Mouse (Mus musculus) midbrain, embryonic 13.5 days (tissue): ENCODE data around the gene March6. TPM values are rescaled to one million over a fixed set of nuclear protein-coding genes. Genes with fewer than 3 reads are reported as not detected.

Experiments
- ATAC-seq: fragments of 200-750 bp; cut with Nextera tagmentation; 2 replicates; pipeline ENCODE4 v1.8.0; 2017; ENCODE audit warnings: mild to moderate bottlenecking, moderate TSS enrichment, moderate library complexity
- H3K27ac ChIP-seq: fragments of 300-500 bp; sonication (generic); 2 replicates; pipeline ENCODE4 v1.5.1; 2015; ENCODE audit warnings: inconsistent platforms, mild to moderate bottlenecking, moderate library complexity
- H3K27me3 ChIP-seq: fragments of 300-500 bp; sonication (generic); 2 replicates; pipeline ENCODE4 v1.6.1; 2015; ENCODE audit warnings: mild to moderate bottlenecking, inconsistent platforms
- H3K36me3 ChIP-seq: fragments of 300-500 bp; sonication (generic); 2 replicates; pipeline ENCODE4 v1.6.1; 2015; ENCODE audit warnings: mild to moderate bottlenecking, inconsistent platforms
- H3K4me1 ChIP-seq: fragments of 300-500 bp; sonication (generic); replicated peaks from 2 replicates; pipeline ENCODE4 v1.6.1; 2015; ENCODE audit warnings: inconsistent platforms
- H3K4me2 ChIP-seq: fragments of 300-500 bp; sonication (generic); replicated peaks from 2 replicates; pipeline ENCODE4 v1.6.1; 2015; ENCODE audit warnings: moderate library complexity, mild to moderate bottlenecking, inconsistent platforms
- H3K4me3 ChIP-seq: fragments of 300-500 bp; sonication (generic); replicated peaks from 2 replicates; pipeline ENCODE4 v1.5.1; 2015; ENCODE audit warnings: mild to moderate bottlenecking, inconsistent platforms
- H3K9ac ChIP-seq: fragments of 300-500 bp; sonication (generic); replicated peaks from 2 replicates; pipeline ENCODE4 v1.6.1; 2015; ENCODE audit warnings: mild to moderate bottlenecking, inconsistent platforms
- H3K9me3 ChIP-seq: fragments of 300-500 bp; sonication (generic); 2 replicates; pipeline ENCODE4 v1.6.1; 2016; ENCODE audit warnings: mild to moderate bottlenecking, inconsistent platforms
- WGBS: fragments of 180-500 bp; shearing (Covaris S2); methylation state at CpG from one replicate; pipeline ENCODE4 v1.1.7; 2015; 5-methylcytosine and 5-hydroxymethylcytosine counted together
- polyA plus RNA-seq: library from polyadenylated mRNA; unstranded; fragments of >200 nt; fragmentation: Nextera tagmentation; extraction: Ambion mirVana; gene quantifications from 2 replicates; pipeline ENCODE4 v1.2.1, GENCODE M21; 2015

March6 gene
- polyA plus RNA-seq, 1 experiment from 2014 or later: 75.0 TPM

GRCm38 (mm10) chr15:31417796-31418685 lies 112.8 kb downstream of the March6 start:
- Histone ChIP-seq H3K4me2 (no peak overlapping the region), H3K4me1 (peaks cover 1% of the 10 kb centered on the region; the same call in 1 of the 2 replicates), H3K9me3 (no peaks in the 10 kb centered on the region), H3K4me3 (no peak overlapping the region), H3K27me3 (no peaks in the 10 kb centered on the region), H3K27ac (no peak overlapping the region), H3K36me3 (no peaks in the 10 kb centered on the region), H3K9ac (no peak overlapping the region)
- WGBS: 75% methylated on average over 21 of the region's 21 CpGs
- ATAC-seq: peak; percentile 51; the same call in 1 of the 2 replicates

GRCm38 (mm10) chr15:31417409-31417795 lies 113.5 kb downstream of the March6 start:
- ATAC-seq: 0 out of 2 replicates have a peak, but pooled peaks have one; percentile 55
- no peaks in the 10 kb centered on the region for H3K36me3 ChIP-seq
- H3K27me3 ChIP-seq: no peaks in the 10 kb centered on the region
- no peak overlapping the region for H3K4me3 ChIP-seq
- 81% methylated on average over 6 of the region's 6 CpGs for WGBS
- no peak overlapping the region for H3K27ac ChIP-seq
- H3K9me3 ChIP-seq: no peaks in the 10 kb centered on the region
- peaks cover 3% of the 10 kb centered on the region; the same call in 1 of the 2 replicates for H3K4me1 ChIP-seq
- H3K9ac ChIP-seq: no peak overlapping the region
- H3K4me2 ChIP-seq: no peak overlapping the region

GRCm38 (mm10) chr15:31415181-31415580 lies 115.7 kb downstream of the March6 start:
- Histone ChIP-seq H3K27me3 (no peaks in the 10 kb centered on the region), H3K9ac (no peak overlapping the region), H3K4me3 (no peak overlapping the region), H3K9me3 (no peaks in the 10 kb centered on the region), H3K4me1 (peaks cover 3% of the 10 kb centered on the region; the same call in 1 of the 2 replicates), H3K36me3 (no peaks in the 10 kb centered on the region), H3K4me2 (no peak overlapping the region), H3K27ac (no peak overlapping the region)
- no peak for ATAC-seq
- WGBS: 70% methylated on average over 4 of the region's 4 CpGs

- no peak for ATAC-seq
Measured at GRCm38 (mm10) chr15:31414179-31414898, 116.5 kb downstream of the March6 start.

GRCm38 (mm10) chr15:31413662-31414061 lies 117.2 kb downstream of the March6 start:
- no peak for ATAC-seq
- no peak overlapping the region for H3K9ac ChIP-seq
- no peaks in the 10 kb centered on the region for H3K27me3 ChIP-seq
- H3K9me3 ChIP-seq: no peaks in the 10 kb centered on the region
- H3K4me2 ChIP-seq: no peak overlapping the region
- H3K4me3 ChIP-seq: no peak overlapping the region
- no peaks in the 10 kb centered on the region for H3K36me3 ChIP-seq
- 83% methylated on average over 6 of the region's 6 CpGs for WGBS
- peaks cover 3% of the 10 kb centered on the region; the same call in 1 of the 2 replicates for H3K4me1 ChIP-seq
- no peak overlapping the region for H3K27ac ChIP-seq

More at GRCm38 (mm10) chr15:31414179-31414898, 116.5 kb downstream of the March6 start:
- no peaks in the 10 kb centered on the region for H3K36me3 ChIP-seq
- 54% methylated on average over 6 of the region's 6 CpGs for WGBS
- H3K4me1 ChIP-seq: peaks cover 3% of the 10 kb centered on the region; the same call in 1 of the 2 replicates
- H3K9me3 ChIP-seq: no peaks in the 10 kb centered on the region
- no peak overlapping the region for H3K9ac ChIP-seq
- H3K27me3 ChIP-seq: no peaks in the 10 kb centered on the region
- no peak overlapping the region for H3K4me3 ChIP-seq
- H3K27ac ChIP-seq: no peak overlapping the region
- H3K4me2 ChIP-seq: no peak overlapping the region

- ATAC-seq: no peak
- 50% methylated on average over 3 of the region's 3 CpGs for WGBS
Measured at GRCm38 (mm10) chr15:31412933-31413332, 117.9 kb downstream of the March6 start.

GRCm38 (mm10) chr15:31412436-31412835 lies 118.4 kb downstream of the March6 start:
- Histone ChIP-seq H3K27ac (no peak overlapping the region), H3K9ac (no peak overlapping the region), H3K4me1 (0 out of 2 replicates have a peak, but pooled peaks cover 3% of the 10 kb centered on the region), H3K4me2 (no peak overlapping the region), H3K4me3 (no peak overlapping the region), H3K9me3 (no peaks in the 10 kb centered on the region), H3K27me3 (no peaks in the 10 kb centered on the region), H3K36me3 (no peaks in the 10 kb centered on the region)
- 85% methylated on average over 6 of the region's 6 CpGs for WGBS
- no peak for ATAC-seq

More at GRCm38 (mm10) chr15:31412933-31413332, 117.9 kb downstream of the March6 start:
- H3K4me3 ChIP-seq: no peak overlapping the region
- no peak overlapping the region for H3K27ac ChIP-seq
- no peaks in the 10 kb centered on the region for H3K9me3 ChIP-seq
- H3K9ac ChIP-seq: no peak overlapping the region
- H3K36me3 ChIP-seq: no peaks in the 10 kb centered on the region
- no peak overlapping the region for H3K4me2 ChIP-seq
- H3K4me1 ChIP-seq: 0 out of 2 replicates have a peak, but pooled peaks cover 3% of the 10 kb centered on the region
- no peaks in the 10 kb centered on the region for H3K27me3 ChIP-seq

- Histone ChIP-seq H3K9ac (no peak overlapping the region), H3K9me3 (no peaks in the 10 kb centered on the region), H3K27me3 (no peaks in the 10 kb centered on the region), H3K4me1 (peaks cover 8% of the 10 kb centered on the region; the same call in 1 of the 2 replicates), H3K4me2 (no peak overlapping the region), H3K27ac (no peak overlapping the region), H3K36me3 (no peaks in the 10 kb centered on the region), H3K4me3 (no peak overlapping the region)
- no peak for ATAC-seq
- WGBS: 90% methylated on average over 4 of the region's 4 CpGs
Measured at GRCm38 (mm10) chr15:31407490-31407889, 123.4 kb downstream of the March6 start.

GRCm38 (mm10) chr15:31406881-31407280 lies 124.0 kb downstream of the March6 start:
- Histone ChIP-seq H3K27me3 (no peaks in the 10 kb centered on the region), H3K4me3 (no peak overlapping the region), H3K9ac (no peak overlapping the region), H3K27ac (no peak overlapping the region), H3K36me3 (no peaks in the 10 kb centered on the region), H3K9me3 (no peaks in the 10 kb centered on the region), H3K4me1 (peaks cover 14% of the 10 kb centered on the region; the same call in 1 of the 2 replicates), H3K4me2 (no peak overlapping the region)
- WGBS: 87% methylated on average over 5 of the region's 5 CpGs
- ATAC-seq: no peak

Other genes with a start within 250 kb of the March6 start
- gene Ankrd33b, start 163.3 kb downstream of the March6 start, polyA plus RNA-seq: 0.64 and 0.86 TPM in 2 replicates
- gene Ropn1l, start 77.3 kb downstream of the March6 start, polyA plus RNA-seq: 1.8 and 2.1 TPM in 2 replicates
- 3.1 and 4.0 TPM in 2 replicates for gene Cmbl, start 34.3 kb upstream of the March6 start, polyA plus RNA-seq
- gene Cct5, start 70.8 kb upstream of the March6 start, polyA plus RNA-seq: 540 and 561 TPM in 2 replicates
- gene Fam173b, start 70.8 kb upstream of the March6 start, polyA plus RNA-seq: 11.0 and 11.6 TPM in 2 replicates